Mouse (Mus musculus) stomach, embryonic 16.5 days (tissue): ENCODE measurements around the gene Adamtsl5. TPM values are rescaled to one million over a fixed set of nuclear protein-coding genes. Genes with fewer than 3 reads are reported as not detected.
"Not testable (repeated sequence)": the region's sequence is repeated elsewhere in the genome, so short reads cannot be mapped to it uniquely, and the experiment has no call there.

Source experiments
- ATAC-seq: fragments of 200-750 bp; cut with Nextera tagmentation; 2 replicates; pipeline ENCODE4 v1.8.0; 2017; ENCODE audit warnings: moderate number of reproducible peaks, moderate TSS enrichment; ENCODE audit not compliant: insufficient read depth, low FRiP score
- H3K27ac ChIP-seq: fragments of 300-500 bp; sonication (generic); 2 replicates; pipeline ENCODE4 v1.5.1; 2014; ENCODE audit warnings: low read length
- H3K27me3 ChIP-seq: fragments of 300-500 bp; sonication (generic); 2 replicates; pipeline ENCODE4 v1.6.1; 2014; ENCODE audit warnings: low read length, control low read depth, mixed read lengths; ENCODE audit not compliant: control insufficient read depth, insufficient read depth
- H3K36me3 ChIP-seq: fragments of 300-500 bp; sonication (generic); 2 replicates; pipeline ENCODE4 v1.6.1; 2014; ENCODE audit warnings: low read length; ENCODE audit not compliant: control insufficient read depth, insufficient read depth
- H3K4me1 ChIP-seq: fragments of 300-500 bp; sonication (generic); 2 replicates; pipeline ENCODE4 v1.6.1; 2014; ENCODE audit warnings: low read length, control low read depth, mixed read lengths; ENCODE audit not compliant: control insufficient read depth, insufficient read depth
- H3K4me2 ChIP-seq: fragments of 300-500 bp; sonication (generic); 2 replicates; pipeline ENCODE4 v1.6.1; 2014; ENCODE audit warnings: low read depth, low read length, mixed read lengths
- H3K4me3 ChIP-seq: fragments of 300-500 bp; sonication (generic); replicated peaks from 2 replicates; pipeline ENCODE4 v1.5.1; 2014; ENCODE audit warnings: mild to moderate bottlenecking, low read length
- H3K9ac ChIP-seq: fragments of 300-500 bp; sonication (generic); 2 replicates; pipeline ENCODE4 v1.6.1; 2014; ENCODE audit warnings: low read length
- H3K9me3 ChIP-seq: fragments of 300-500 bp; sonication (generic); replicated peaks from 2 replicates; pipeline ENCODE4 v1.6.1; 2016; ENCODE audit warnings: low read length, control low read depth; ENCODE audit not compliant: control insufficient read depth
- WGBS: fragments of 180-500 bp; shearing (Covaris S2); extraction: QIAGEN DNeasy Blood & Tissue Kit; methylation state at CpG from one replicate; pipeline ENCODE4 v1.1.7; 2014; 5-methylcytosine and 5-hydroxymethylcytosine counted together
- polyA plus RNA-seq: library from polyadenylated mRNA; unstranded; fragments of >200 nt; fragmentation: Nextera tagmentation; extraction: Ambion mirVana; gene quantifications from 2 replicates; pipeline ENCODE4 v1.2.1, GENCODE M21; 2015

Gene Adamtsl5
- polyA plus RNA-seq, 1 experiment from 2014 or later, result 22.0 TPM

DNA sequence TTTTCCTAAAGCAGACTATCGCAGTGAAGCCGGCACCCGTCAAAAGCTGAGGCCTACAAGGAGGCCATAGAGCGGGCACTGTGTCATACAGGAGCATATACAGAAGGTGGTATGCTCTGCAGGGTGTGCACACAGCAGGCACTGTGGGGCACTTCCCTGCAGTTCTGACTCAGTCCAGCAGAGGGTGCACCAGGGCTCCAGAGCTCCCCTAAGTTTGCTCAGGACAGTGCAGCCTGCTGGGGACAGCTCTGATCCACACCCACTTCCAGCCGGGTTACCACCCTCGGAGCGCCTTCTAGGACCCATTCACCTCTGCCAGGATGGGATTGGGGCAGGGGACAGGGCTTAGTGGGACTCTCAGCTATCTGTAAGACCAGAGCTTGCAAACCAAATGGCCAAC is 2.1 kb upstream of the Adamtsl5 start:
- H3K4me2 ChIP-seq, result no peak overlapping the region
- peaks cover 40% of the 10 kb centered on the region for H3K27me3 ChIP-seq
- H3K27ac ChIP-seq, result no peak overlapping the region
- H3K9ac ChIP-seq, result no peak overlapping the region
- 2% methylated on average over 7 of the region's 7 CpGs for WGBS
- H3K4me1 ChIP-seq, result peaks cover 25% of the 10 kb centered on the region
- no peak overlapping the region for H3K4me3 ChIP-seq
- no peaks in the 10 kb centered on the region for H3K36me3 ChIP-seq
- no peaks in the 10 kb centered on the region for H3K9me3 ChIP-seq
- peak; percentile 82 for ATAC-seq

DNA sequence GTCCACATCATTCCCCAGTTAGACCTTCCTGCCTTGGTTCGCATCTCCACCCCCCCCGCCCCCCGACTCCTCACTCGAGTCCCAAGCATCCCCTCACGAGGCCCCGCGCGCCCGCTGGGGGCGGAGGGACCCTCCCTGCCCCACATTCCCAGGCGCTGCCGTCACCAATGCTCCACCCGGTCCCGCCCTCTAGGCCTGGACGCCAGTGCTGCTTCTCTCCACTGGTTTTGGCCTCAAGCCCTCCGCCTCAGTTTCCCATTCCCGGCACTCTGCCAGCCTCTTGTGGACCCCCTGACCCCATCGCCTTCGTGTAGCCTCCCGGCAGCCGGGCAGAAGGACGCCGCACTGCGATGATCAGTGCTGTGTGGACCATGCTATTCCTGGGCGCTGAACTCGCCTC is 769 bp upstream of the Adamtsl5 start:
- Histone ChIP-seq H3K27me3 (peaks cover 40% of the 10 kb centered on the region), H3K9ac (peak overlapping the region; percentile 72; the same call in 1 of the 2 replicates), H3K9me3 (no peaks in the 10 kb centered on the region), H3K4me3 (peak overlapping the region; percentile 45), H3K4me2 (peak overlapping the region; percentile 57), H3K36me3 (no peaks in the 10 kb centered on the region), H3K4me1 (peaks cover 38% of the 10 kb centered on the region), H3K27ac (peak overlapping the region; percentile 63)
- WGBS, result 16% methylated on average over 26 of the region's 26 CpGs
- ATAC-seq, result peak; percentile 12; the same call in 1 of the 2 replicates

DNA sequence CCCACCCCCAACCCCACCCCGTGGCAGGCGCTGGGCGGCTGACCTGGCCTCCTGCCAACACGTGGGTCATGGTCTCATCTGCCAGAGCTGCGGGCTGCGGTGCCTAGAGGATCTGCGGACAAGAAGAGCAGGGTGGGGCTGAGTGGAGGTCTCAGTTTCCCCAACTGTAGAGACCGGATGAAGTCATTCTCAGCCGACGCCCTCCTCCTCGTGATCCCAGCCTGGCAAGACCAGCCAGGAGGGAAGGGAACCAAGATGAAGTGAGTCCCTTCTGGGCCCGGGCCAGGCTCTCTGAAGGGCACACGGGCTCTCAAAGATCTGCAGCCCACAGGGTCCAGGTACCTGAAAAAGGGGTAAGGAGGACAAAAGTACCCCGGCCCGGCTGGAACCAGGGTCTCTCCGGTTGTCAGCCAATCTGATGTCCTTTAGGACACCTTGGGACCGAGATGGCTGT is 671 bp downstream of the Adamtsl5 start:
- 15% methylated on average over 17 of the region's 17 CpGs for WGBS
- Histone ChIP-seq H3K9ac (peak overlapping the region; percentile 72), H3K27me3 (peaks cover 41% of the 10 kb centered on the region), H3K4me2 (peak overlapping the region; percentile 57), H3K9me3 (no peaks in the 10 kb centered on the region), H3K36me3 (no peaks in the 10 kb centered on the region), H3K27ac (peak overlapping the region; percentile 63; the same call in 1 of the 2 replicates), H3K4me1 (peaks cover 50% of the 10 kb centered on the region), H3K4me3 (peak overlapping the region; percentile 45)
- no peak for ATAC-seq

DNA sequence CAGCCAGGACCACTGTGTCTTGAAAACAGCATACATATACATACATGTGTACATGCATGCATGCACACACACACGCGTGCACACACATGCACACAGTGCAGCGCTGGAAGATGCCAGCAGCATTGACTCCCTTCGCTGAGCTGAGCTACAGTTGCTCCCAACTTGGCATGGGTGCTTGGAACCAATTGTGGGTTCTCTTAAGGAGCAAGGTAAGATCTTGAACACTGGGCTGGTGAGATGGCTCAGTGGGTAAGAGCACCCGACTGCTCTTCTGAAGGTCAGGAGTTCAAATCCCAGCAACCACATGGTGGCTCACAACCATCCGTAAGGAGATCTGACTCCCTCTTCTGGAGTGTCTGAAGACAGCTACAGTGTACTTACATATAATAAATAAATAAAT is 2.3 kb downstream of the Adamtsl5 start:
- not testable (repeated sequence) for H3K9ac ChIP-seq, H3K36me3 ChIP-seq, H3K4me2 ChIP-seq, H3K27ac ChIP-seq, H3K9me3 ChIP-seq, ATAC-seq, H3K4me3 ChIP-seq
- Histone ChIP-seq H3K27me3 (peaks cover 46% of the 10 kb centered on the region), H3K4me1 (peaks cover 61% of the 10 kb centered on the region)
- WGBS, result 79% methylated on average over 5 of the region's 6 CpGs

DNA sequence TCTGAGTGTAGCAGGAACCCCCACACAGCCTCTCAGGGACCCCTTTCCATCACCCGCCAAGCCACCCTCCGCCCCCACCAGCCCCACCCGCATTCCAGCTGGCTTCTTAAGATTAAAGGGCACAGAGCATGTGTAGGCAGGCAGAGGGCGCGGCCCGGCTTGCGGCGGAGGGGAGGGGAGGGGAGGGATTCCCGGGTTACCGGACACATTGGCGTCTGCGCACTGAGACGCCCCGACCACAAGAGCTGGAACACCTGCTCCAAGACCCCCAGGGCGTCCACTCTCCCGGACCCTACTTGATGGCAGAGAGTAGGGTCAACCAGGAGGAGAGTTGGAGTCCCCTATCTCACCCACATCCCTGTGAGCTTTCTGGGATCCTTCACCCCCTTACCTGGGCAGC is 3.1 kb downstream of the Adamtsl5 start:
- Histone ChIP-seq H3K4me3 (peak overlapping the region; percentile 16; the same call in 1 of the 2 replicates), H3K4me2 (peak overlapping the region; percentile 61), H3K36me3 (no peaks in the 10 kb centered on the region), H3K27ac (peak overlapping the region; percentile 58), H3K9ac (peak overlapping the region; percentile 59), H3K27me3 (peaks cover 53% of the 10 kb centered on the region), H3K4me1 (peaks cover 67% of the 10 kb centered on the region), H3K9me3 (no peaks in the 10 kb centered on the region)
- ATAC-seq, result no peak
- WGBS, result 7% methylated on average over 16 of the region's 16 CpGs

DNA sequence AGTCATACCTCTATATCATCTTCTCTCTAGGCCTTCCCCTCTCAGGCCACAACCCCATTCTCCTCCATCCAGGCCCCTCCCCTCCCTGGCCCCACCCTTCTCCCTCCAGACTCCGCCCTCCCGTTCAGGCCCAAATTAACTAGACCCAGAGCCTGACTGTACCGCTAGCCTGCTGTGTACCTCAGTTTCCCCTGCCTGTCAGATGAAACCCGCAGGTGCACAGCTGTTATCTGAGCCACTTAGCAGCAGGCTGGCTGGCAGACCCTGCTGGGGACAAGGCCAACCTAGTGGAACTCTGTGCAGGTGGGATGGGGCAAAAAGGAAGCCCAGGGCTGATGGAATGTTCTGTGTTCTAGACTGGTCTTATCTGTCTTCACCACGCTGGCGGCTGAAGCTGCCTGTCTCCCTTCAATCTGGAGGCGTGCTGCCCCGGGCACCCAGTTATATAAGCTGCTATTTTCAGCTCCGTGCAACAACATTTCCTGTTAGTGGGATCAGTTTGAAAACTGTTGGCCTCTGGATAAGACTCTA is 4.0 kb downstream of the Adamtsl5 start:
- H3K9ac ChIP-seq, result no peak overlapping the region
- peaks cover 53% of the 10 kb centered on the region for H3K27me3 ChIP-seq
- H3K9me3 ChIP-seq, result no peaks in the 10 kb centered on the region
- H3K4me3 ChIP-seq, result peak overlapping the region; percentile 41
- no peaks in the 10 kb centered on the region for H3K36me3 ChIP-seq
- ATAC-seq, result no peak
- H3K4me1 ChIP-seq, result peaks cover 67% of the 10 kb centered on the region
- peak overlapping the region; percentile 61 for H3K4me2 ChIP-seq
- H3K27ac ChIP-seq, result peak overlapping the region; percentile 58
- WGBS, result 34% methylated on average over 9 of the region's 9 CpGs

DNA sequence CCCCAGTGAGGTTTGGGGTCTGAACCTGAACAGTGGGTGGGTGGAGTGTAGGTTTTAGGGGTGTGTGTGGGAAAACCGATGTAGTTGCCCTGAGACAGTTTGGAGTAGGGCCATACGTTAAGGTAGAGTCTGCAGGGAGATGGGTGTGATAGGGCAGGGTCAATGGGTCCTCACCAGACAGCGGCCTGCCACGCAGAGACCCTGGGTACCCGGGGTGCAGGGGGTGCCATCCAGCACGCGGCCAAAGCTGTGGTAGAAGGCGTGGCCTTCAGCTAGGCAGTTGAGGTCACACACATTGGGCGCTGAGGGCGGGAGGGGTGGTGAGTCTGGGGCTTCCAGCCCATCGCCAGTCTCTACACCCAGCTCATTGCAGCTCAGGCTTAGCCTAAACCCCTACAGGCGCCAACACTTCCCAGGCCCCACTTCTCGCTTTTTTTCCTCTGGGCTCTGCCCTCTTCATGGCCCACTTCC is 4.8 kb downstream of the Adamtsl5 start:
- Histone ChIP-seq H3K4me3 (peak overlapping the region; percentile 41), H3K27ac (peak overlapping the region; percentile 81), H3K9ac (peak overlapping the region; percentile 55; the same call in 1 of the 2 replicates), H3K9me3 (no peaks in the 10 kb centered on the region), H3K4me2 (peak overlapping the region; percentile 61), H3K27me3 (peaks cover 49% of the 10 kb centered on the region), H3K4me1 (peaks cover 61% of the 10 kb centered on the region), H3K36me3 (no peaks in the 10 kb centered on the region)
- WGBS, result 25% methylated on average over 13 of the region's 13 CpGs
- ATAC-seq, result peak; percentile 5; the same call in 1 of the 2 replicates

GRCm38 (mm10) chr10:80342749-80343424 is 5.3 kb downstream of the Adamtsl5 start:
- peak overlapping the region; percentile 61 for H3K4me2 ChIP-seq
- WGBS, result under 1% methylated on average over 30 of the region's 33 CpGs
- peak overlapping the region; percentile 61 for H3K9ac ChIP-seq
- no peaks in the 10 kb centered on the region for H3K9me3 ChIP-seq
- H3K4me1 ChIP-seq, result peaks cover 55% of the 10 kb centered on the region
- peak overlapping the region; percentile 81 for H3K27ac ChIP-seq
- peak overlapping the region; percentile 41 for H3K4me3 ChIP-seq
- ATAC-seq, result peak; percentile 64
- no peaks in the 10 kb centered on the region for H3K36me3 ChIP-seq
- H3K27me3 ChIP-seq, result peaks cover 43% of the 10 kb centered on the region

- H3K27me3 ChIP-seq, result peaks cover 39% of the 10 kb centered on the region
- H3K4me3 ChIP-seq, result peak overlapping the region; percentile 41
- H3K4me1 ChIP-seq, result peaks cover 50% of the 10 kb centered on the region
- no peaks in the 10 kb centered on the region for H3K36me3 ChIP-seq
- H3K4me2 ChIP-seq, result peak overlapping the region; percentile 61
- H3K9ac ChIP-seq, result peak overlapping the region; percentile 61
- H3K27ac ChIP-seq, result peak overlapping the region; percentile 81; the same call in 1 of the 2 replicates
- ATAC-seq, result peak; percentile 0; the same call in 1 of the 2 replicates
- 3% methylated on average over 26 of the region's 26 CpGs for WGBS
- no peaks in the 10 kb centered on the region for H3K9me3 ChIP-seq
Observed at GRCm38 (mm10) chr10:80342305-80342748, 5.9 kb downstream of the Adamtsl5 start.
